Mouse (Mus musculus) adrenal gland, adult 18-20 months (tissue): ENCODE measurements around the gene Tm4sf20. TPM values are rescaled to one million over a fixed set of nuclear protein-coding genes. Genes with fewer than 3 reads are reported as not detected.

Experiments
- DNase-seq, 2 experiments: peaks; one replicate each; pipeline ENCODE4 v3.0.0; 2021 to 2022; ENCODE audit warnings: low spot score in 2 of 2
- total RNA-seq, 2 experiments: library from RNA; stranded (reverse); gene quantifications; 1 replicate in 1 of 2; 2 replicates in 1 of 2; pipeline ENCODE4 v1.2.3; 2021

Tm4sf20 gene
- total RNA-seq, 2 experiments from 2014 or later, result not detected

GRCm38 (mm10) chr1:82717816-82718512 is 50.3 kb downstream of the Tm4sf20 start:
- DNase-seq, result no peak

Other genes starting within 250 kb of the Tm4sf20 start
- gene Col4a4, start 181.6 kb downstream of the Tm4sf20 start, total RNA-seq, result 1 to 10 TPM; 4.2 to 5.0 TPM
- 1 to 10 TPM; 1.5 to 2.3 TPM for gene Col4a3, start 181.5 kb downstream of the Tm4sf20 start, total RNA-seq
- 100 to 1,000 TPM; 110 to 116 TPM for gene Mff, start 43.6 kb downstream of the Tm4sf20 start, total RNA-seq
- gene Gm47791, start 2.8 kb upstream of the Tm4sf20 start, total RNA-seq, result not detected
- 10 to 100 TPM; 47.9 to 54.4 TPM for gene Agfg1, start 71.0 kb upstream of the Tm4sf20 start, total RNA-seq
- not detected for gene A030005L19Rik, start 144.9 kb upstream of the Tm4sf20 start, total RNA-seq
- gene A030014E15Rik, start 156.5 kb upstream of the Tm4sf20 start, total RNA-seq, result not detected
- gene Gm6217, start 162.9 kb upstream of the Tm4sf20 start, total RNA-seq, result not detected
- gene A030003K21Rik, start 174.9 kb upstream of the Tm4sf20 start, total RNA-seq, result not detected
- not detected for gene Gm7544, start 187.6 kb upstream of the Tm4sf20 start, total RNA-seq
- gene Gm47955, start 191.8 kb upstream of the Tm4sf20 start, total RNA-seq, result not detected
- gene Gm47959, start 232.1 kb upstream of the Tm4sf20 start, total RNA-seq, result not detected